Mouse (Mus musculus): ENCODE measurements around the gene Tbxa2r.

Gene Tbxa2r

GRCm38 (mm10) chr10:81342686-81343505, 14.4 kb downstream of the Tbxa2r start, which contains the start of gene Gipc3:
Gene Gipc3, minus strand, starts transcription at chr10:81343266.
- DNase-seq (ENCODE audit: extremely low read depth, low read depth): no peak

DNA sequence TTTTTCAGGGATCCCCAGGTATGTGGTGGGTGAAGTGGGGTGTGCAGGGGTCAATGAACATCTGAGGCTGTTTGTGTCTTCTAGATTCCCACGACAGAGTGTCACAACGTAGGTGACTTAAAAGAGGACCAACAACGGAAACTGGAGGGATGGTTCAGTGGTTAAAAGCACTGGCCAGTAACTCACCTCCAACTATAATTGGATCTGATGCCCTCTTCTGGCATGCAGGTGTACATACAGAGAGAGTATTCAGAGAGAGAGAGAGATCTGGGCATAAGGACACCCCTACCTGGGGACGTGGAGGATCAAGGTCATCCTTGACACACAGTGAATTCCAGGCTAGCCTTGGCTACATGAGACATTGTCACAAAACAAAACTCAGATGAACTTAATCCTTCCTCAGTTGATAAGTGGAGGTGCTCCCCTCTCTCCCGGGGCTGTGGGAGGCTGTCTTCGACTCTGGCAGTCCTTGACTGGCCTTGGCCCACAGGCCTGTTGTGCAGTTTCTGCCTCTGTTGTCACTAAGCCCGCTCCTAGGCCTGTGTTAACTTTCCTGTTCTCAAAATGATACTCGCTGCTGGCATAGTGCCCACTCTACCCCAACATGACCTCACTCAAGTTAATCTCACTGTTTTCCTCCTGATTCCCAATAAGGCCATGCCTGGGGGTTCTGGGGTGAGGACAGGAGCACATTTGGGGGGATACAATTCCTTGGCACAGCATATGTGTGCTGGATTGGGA, 16.1 kb downstream of the Tbxa2r start:
- no peak for DNase-seq (ENCODE audit: extremely low read depth, low read depth)

DNA sequence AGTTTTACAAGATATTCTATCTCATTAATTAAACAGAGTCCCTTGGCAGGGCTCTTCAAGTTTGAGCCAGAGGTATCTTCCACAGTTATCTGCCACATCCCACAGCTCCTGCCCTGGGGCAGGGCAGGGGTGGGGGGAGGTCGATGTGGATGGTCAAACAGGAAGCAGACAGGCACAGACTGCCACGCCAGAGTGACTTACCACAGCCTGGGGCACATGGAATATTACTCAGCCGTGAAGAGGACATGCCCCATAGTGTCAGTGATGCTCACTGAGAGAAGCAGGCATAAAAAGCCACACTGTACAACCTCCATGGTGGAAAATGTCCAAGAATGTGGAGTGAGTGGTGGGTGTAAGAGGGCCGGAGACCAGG, 16.6 kb downstream of the Tbxa2r start:
- no peak for DNase-seq (ENCODE audit: extremely low read depth, low read depth)

DNA sequence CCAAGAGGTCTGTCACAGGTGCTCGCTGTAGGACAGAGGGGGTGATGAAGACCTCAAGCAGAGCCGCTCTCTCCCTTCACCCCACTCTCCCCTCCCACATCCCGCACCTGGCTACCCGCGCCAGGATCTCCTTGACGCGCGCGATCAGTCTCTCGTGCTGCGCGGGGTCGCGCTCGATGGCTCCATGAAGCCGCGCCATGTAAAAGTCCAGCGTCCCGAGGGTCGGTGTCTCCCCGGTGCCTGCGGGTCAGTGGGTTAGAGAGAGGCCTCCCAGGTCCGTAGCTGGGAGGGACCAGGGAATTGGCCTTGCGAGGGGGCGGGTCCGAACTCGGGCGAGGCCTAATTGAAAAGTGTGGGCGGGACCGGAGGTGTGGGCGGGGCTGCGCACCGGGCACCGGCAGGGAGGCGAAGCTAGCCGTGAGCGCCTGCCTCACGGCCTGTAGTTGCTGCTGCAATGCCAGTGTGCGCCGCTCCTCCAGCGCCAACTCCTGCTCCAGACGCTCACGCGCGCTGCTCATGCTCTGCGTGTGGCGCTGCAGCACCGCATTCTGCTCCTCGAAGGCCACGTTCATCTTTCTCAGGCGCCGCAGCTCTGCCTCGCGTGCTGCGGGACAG, 18.0 kb downstream of the Tbxa2r start:
- no peak for DNase-seq (ENCODE audit: extremely low read depth, low read depth)

DNA sequence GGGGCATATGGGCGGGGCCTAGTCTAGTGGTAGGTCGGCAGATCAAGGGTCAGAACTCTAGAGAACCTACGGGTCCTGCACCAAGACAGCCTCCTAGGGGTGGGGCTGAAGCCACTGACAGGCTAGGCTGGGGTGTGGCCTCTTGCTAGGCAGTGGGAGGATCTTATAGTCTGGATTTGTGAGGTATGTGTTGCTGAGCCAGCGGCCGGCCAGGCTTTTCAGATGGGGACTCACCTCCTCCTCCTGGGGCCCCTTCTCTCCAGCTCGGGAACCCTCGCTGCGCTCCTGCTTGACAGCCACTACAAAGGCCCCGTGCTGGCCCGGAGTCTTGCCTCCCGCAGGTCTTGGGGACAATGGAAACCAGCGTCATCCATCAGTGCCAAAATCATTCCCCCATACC, 20.6 kb downstream of the Tbxa2r start:
- DNase-seq (ENCODE audit: extremely low read depth, low read depth): no peak

GRCm38 (mm10) chr10:81349961-81350350, 21.4 kb downstream of the Tbxa2r start:
- DNase-seq (ENCODE audit: extremely low read depth, low read depth): no peak

- DNase-seq (ENCODE audit: extremely low read depth, low read depth): peak; percentile 93
Measured at GRCm38 (mm10) chr10:81350351-81351063, 22.0 kb downstream of the Tbxa2r start, which contains the start of gene Hmg20b. Gene Hmg20b, minus strand, starts transcription at chr10:81350480.

- peak; percentile 78 for DNase-seq (ENCODE audit: extremely low read depth, low read depth)
Measured at GRCm38 (mm10) chr10:81351678-81352291, 23.3 kb downstream of the Tbxa2r start.

GRCm38 (mm10) chr10:81354738-81355477, 26.4 kb downstream of the Tbxa2r start:
- no peak for DNase-seq (ENCODE audit: extremely low read depth, low read depth)

- no peak for DNase-seq (ENCODE audit: extremely low read depth, low read depth)
Measured at GRCm38 (mm10) chr10:81355533-81355932, 27.0 kb downstream of the Tbxa2r start.

GRCm38 (mm10) chr10:81356352-81356990, 27.9 kb downstream of the Tbxa2r start:
- peak; percentile 88 for DNase-seq (ENCODE audit: extremely low read depth, low read depth)

GRCm38 (mm10) chr10:81356991-81357844, 28.7 kb downstream of the Tbxa2r start, which contains the start of gene Mfsd12:
Gene Mfsd12, plus strand, starts transcription at chr10:81357491.
- DNase-seq (ENCODE audit: extremely low read depth, low read depth): no peak

GRCm38 (mm10) chr10:81358209-81358608, 29.7 kb downstream of the Tbxa2r start:
- no peak for DNase-seq (ENCODE audit: extremely low read depth, low read depth)

DNA sequence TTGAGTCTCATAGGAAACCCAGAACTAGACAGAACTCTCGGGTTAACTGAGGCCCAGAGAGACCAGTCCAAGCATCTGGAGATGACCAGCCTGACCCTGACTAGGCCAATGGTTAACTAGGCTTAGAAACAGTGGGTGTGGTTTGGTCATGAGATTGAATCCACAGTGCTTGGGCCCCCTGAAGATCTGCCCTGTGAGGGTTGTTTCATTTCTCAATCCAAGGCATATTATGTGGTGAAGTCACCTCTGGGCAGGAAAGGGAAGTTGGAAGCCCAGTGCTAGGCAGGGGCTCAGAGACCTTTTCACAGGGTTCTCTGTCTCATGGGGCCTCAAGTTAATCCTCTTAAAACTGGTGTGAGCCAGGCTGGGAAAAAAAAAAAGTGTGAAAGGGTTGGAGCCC, 30.3 kb downstream of the Tbxa2r start:
- DNase-seq (ENCODE audit: extremely low read depth, low read depth): no peak

- no peak for DNase-seq (ENCODE audit: extremely low read depth, low read depth)
Measured at GRCm38 (mm10) chr10:81360721-81361120, 32.2 kb downstream of the Tbxa2r start.

DNA sequence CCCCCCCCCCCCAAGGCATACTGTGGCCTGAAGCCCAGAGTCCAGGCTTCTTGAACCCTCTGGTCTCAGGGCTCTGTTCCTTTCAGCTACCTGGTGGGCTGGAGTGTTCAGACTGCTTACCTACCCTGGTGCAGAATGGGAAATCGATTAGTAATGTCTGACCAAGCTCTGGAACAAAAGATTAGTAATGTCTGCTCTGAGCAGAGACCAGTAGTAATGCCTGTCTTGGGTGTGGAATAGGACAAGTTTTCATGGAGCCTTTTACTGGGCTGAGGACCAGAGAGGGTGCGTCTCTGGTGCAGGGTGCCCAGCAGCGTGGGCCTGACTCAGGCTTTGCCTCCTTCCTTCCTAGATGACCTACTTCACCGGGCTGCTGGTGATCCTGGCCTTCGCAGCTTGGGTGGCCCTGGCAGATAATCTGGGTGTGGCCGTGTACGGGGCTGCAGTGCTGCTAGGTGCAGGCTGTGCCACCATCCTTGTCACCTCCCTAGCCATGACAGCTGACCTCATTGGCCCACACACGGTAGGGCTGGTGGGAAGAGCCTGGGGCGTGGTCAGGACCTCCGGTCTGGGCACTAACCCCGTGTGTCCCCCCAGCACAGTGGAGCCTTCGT, 33.9 kb downstream of the Tbxa2r start:
- DNase-seq (ENCODE audit: extremely low read depth, low read depth): no peak

DNA sequence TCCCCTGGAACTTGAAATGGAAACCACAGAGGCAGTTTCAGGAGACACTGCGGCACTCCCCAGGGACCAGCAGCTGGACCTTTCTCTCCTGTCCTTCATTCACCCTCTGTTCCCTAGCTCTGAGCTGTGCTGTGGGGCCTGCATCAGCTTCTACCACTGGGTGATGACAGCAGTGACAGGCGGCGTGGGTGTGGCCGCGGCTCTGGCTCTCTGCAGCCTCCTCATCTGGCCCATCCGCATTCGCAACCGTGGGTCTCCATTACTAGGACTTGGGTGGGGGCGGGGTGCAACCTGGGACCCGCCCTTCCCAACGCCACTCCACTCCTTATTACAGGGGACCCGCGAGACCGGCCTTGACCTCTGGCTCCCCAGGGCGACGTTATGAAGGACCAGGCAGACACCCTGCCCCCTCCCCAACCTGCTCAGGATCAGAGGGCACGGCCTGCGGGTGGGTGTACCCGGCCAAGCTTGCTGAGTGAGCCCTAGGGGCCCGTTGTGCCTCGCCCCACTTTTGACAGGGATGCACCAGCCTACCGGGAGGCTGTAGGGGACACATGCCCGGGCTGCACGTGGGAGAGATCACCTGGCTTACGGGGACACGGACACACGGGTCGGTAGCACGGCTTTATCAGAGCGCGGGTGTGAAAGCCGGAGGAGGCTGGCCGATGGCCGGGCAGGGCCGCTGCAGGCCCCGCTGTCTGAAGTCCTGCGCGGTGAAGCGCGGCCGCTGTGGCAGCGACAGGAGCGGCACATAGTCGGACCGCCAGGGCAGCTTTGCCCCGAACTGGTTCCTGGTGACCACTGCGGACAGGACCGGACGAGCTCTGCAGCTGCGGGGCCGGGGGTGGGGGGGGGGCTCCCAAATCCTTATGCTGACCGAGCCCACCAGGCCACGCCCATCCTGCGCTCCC, 35.2 kb downstream of the Tbxa2r start:
- no peak for DNase-seq (ENCODE audit: extremely low read depth, low read depth)

All from MEL-GATA-1-ER (cell line).